Mouse (Mus musculus): Measurements from ENCODE around the gene Stap2. TPM values are rescaled to one million over a fixed set of nuclear protein-coding genes. Genes with fewer than 3 reads are reported as not detected.

The Stap2 gene
- total and polyA plus RNA-seq, 2 experiments from 2014 or later = 4.6 to 5.4 TPM

GRCm38 (mm10) chr17:56026881-56027280 is 21.5 kb upstream of the Stap2 start:
- no peak overlapping the region for H3K4me2 ChIP-seq (ENCODE audit: low read depth, low read length)
- H3K9me3 ChIP-seq (ENCODE audit: low read length) = no peaks in the 10 kb centered on the region
- no peak for TF ChIP-seq CTCF (IDR thresholded peaks at IDR 0.05; ENCODE audit: low read depth)
- H3K4me1 ChIP-seq (ENCODE audit: insufficient read depth, low read length) = peaks cover 4% of the 10 kb centered on the region; the same call in 1 of the 2 replicates
- DNase-seq (ENCODE audit: low spot score) = no peak
- H3K9ac ChIP-seq (replicated peaks; ENCODE audit: low read length) = no peak overlapping the region
- 71% methylated on average over 1 of the region's 1 CpGs for WGBS
- no peaks in the 10 kb centered on the region; the same call in 1 of the 2 replicates for H3K36me3 ChIP-seq (ENCODE audit: insufficient read depth, low read length)
- H3K27me3 ChIP-seq (ENCODE audit: insufficient read depth, low read length) = no peaks in the 10 kb centered on the region
- no peak for ATAC-seq
- no peak overlapping the region for H3K4me3 ChIP-seq (ENCODE audit: low read length)
- no peak overlapping the region for H3K27ac ChIP-seq

GRCm38 (mm10) chr17:56026303-56026702 is 20.9 kb upstream of the Stap2 start:
- Histone ChIP-seq H3K27ac (no peak overlapping the region), H3K9ac (replicated peaks; ENCODE audit: low read length) (no peak overlapping the region), H3K36me3 (ENCODE audit: insufficient read depth, low read length) (no peaks in the 10 kb centered on the region; the same call in 1 of the 2 replicates), H3K27me3 (ENCODE audit: insufficient read depth, low read length) (no peaks in the 10 kb centered on the region), H3K4me1 (ENCODE audit: insufficient read depth, low read length) (peaks cover 7% of the 10 kb centered on the region; the same call in 1 of the 2 replicates), H3K4me2 (ENCODE audit: low read depth, low read length) (no peak overlapping the region), H3K9me3 (ENCODE audit: low read length) (no peaks in the 10 kb centered on the region), H3K4me3 (ENCODE audit: low read length) (no peak overlapping the region)
- ATAC-seq (no peak), DNase-seq (ENCODE audit: low spot score) (no peak)
- TF ChIP-seq CTCF (IDR thresholded peaks at IDR 0.05; ENCODE audit: low read depth) = no peak
- WGBS = 88% methylated on average over 1 of the region's 1 CpGs

- DNase-seq (ENCODE audit: low spot score) (no peak), ATAC-seq (no peak)
- Histone ChIP-seq H3K27ac (no peak overlapping the region), H3K4me2 (ENCODE audit: low read depth, low read length) (no peak overlapping the region), H3K4me1 (ENCODE audit: insufficient read depth, low read length) (peaks cover 3% of the 10 kb centered on the region; the same call in 1 of the 2 replicates), H3K9ac (replicated peaks; ENCODE audit: low read length) (no peak overlapping the region), H3K4me3 (ENCODE audit: low read length) (no peak overlapping the region), H3K27me3 (ENCODE audit: insufficient read depth, low read length) (no peaks in the 10 kb centered on the region), H3K36me3 (ENCODE audit: insufficient read depth, low read length) (no peaks in the 10 kb centered on the region), H3K9me3 (ENCODE audit: low read length) (no peaks in the 10 kb centered on the region)
- no peak for TF ChIP-seq CTCF (IDR thresholded peaks at IDR 0.05; ENCODE audit: low read depth)
- WGBS = 76% methylated on average over 5 of the region's 5 CpGs
Observed at GRCm38 (mm10) chr17:56024931-56025330, 19.5 kb upstream of the Stap2 start.

GRCm38 (mm10) chr17:56024476-56024875 is 19.1 kb upstream of the Stap2 start:
- no peak overlapping the region for H3K27ac ChIP-seq
- no peak overlapping the region for H3K4me2 ChIP-seq (ENCODE audit: low read depth, low read length)
- DNase-seq (ENCODE audit: low spot score) = no peak
- no peak for ATAC-seq
- TF ChIP-seq CTCF (IDR thresholded peaks at IDR 0.05; ENCODE audit: low read depth) = no peak
- WGBS = 56% methylated on average over 2 of the region's 2 CpGs
- no peak overlapping the region for H3K9ac ChIP-seq (replicated peaks; ENCODE audit: low read length)
- no peaks in the 10 kb centered on the region for H3K27me3 ChIP-seq (ENCODE audit: insufficient read depth, low read length)
- H3K4me1 ChIP-seq (ENCODE audit: insufficient read depth, low read length) = peaks cover 3% of the 10 kb centered on the region; the same call in 1 of the 2 replicates
- no peaks in the 10 kb centered on the region for H3K9me3 ChIP-seq (ENCODE audit: low read length)
- H3K36me3 ChIP-seq (ENCODE audit: insufficient read depth, low read length) = no peaks in the 10 kb centered on the region
- no peak overlapping the region for H3K4me3 ChIP-seq (ENCODE audit: low read length)

- TF ChIP-seq CTCF (IDR thresholded peaks at IDR 0.05; ENCODE audit: low read depth) = no peak
- Histone ChIP-seq H3K36me3 (ENCODE audit: insufficient read depth, low read length) (peaks cover 9% of the 10 kb centered on the region; the same call in 1 of the 2 replicates), H3K4me3 (ENCODE audit: low read length) (no peak overlapping the region), H3K9me3 (ENCODE audit: low read length) (no peaks in the 10 kb centered on the region), H3K4me2 (ENCODE audit: low read depth, low read length) (no peak overlapping the region), H3K27me3 (ENCODE audit: insufficient read depth, low read length) (no peaks in the 10 kb centered on the region), H3K27ac (0 out of 2 replicates have a peak overlapping the region, but pooled peaks have one; percentile 42), H3K9ac (replicated peaks; ENCODE audit: low read length) (no peak overlapping the region), H3K4me1 (ENCODE audit: insufficient read depth, low read length) (peaks cover 3% of the 10 kb centered on the region; the same call in 1 of the 2 replicates)
- ATAC-seq = no peak
- DNase-seq (ENCODE audit: low spot score) = no peak
- WGBS = 76% methylated on average over 5 of the region's 5 CpGs
Observed at GRCm38 (mm10) chr17:56023386-56023785, 18.0 kb upstream of the Stap2 start.

GRCm38 (mm10) chr17:56022989-56023290 is 17.6 kb upstream of the Stap2 start:
- H3K4me2 ChIP-seq (ENCODE audit: low read depth, low read length) = no peak overlapping the region
- 65% methylated on average over 4 of the region's 4 CpGs for WGBS
- ATAC-seq (no peak), DNase-seq (ENCODE audit: low spot score) (no peak)
- no peaks in the 10 kb centered on the region for H3K9me3 ChIP-seq (ENCODE audit: low read length)
- peaks cover 13% of the 10 kb centered on the region; the same call in 1 of the 2 replicates for H3K36me3 ChIP-seq (ENCODE audit: insufficient read depth, low read length)
- no peaks in the 10 kb centered on the region for H3K27me3 ChIP-seq (ENCODE audit: insufficient read depth, low read length)
- TF ChIP-seq CTCF (IDR thresholded peaks at IDR 0.05; ENCODE audit: low read depth) = no peak
- peak overlapping the region; percentile 42 for H3K27ac ChIP-seq
- H3K4me3 ChIP-seq (ENCODE audit: low read length) = no peak overlapping the region
- H3K4me1 ChIP-seq (ENCODE audit: insufficient read depth, low read length) = peaks cover 3% of the 10 kb centered on the region; the same call in 1 of the 2 replicates
- no peak overlapping the region for H3K9ac ChIP-seq (replicated peaks; ENCODE audit: low read length)

- Histone ChIP-seq H3K36me3 (ENCODE audit: insufficient read depth, low read length) (peaks cover 19% of the 10 kb centered on the region; the same call in 1 of the 2 replicates), H3K27ac (peak overlapping the region; percentile 42), H3K9ac (replicated peaks; ENCODE audit: low read length) (no peak overlapping the region), H3K4me2 (ENCODE audit: low read depth, low read length) (no peak overlapping the region), H3K4me3 (ENCODE audit: low read length) (no peak overlapping the region), H3K4me1 (ENCODE audit: insufficient read depth, low read length) (peaks cover 3% of the 10 kb centered on the region; the same call in 1 of the 2 replicates), H3K27me3 (ENCODE audit: insufficient read depth, low read length) (no peaks in the 10 kb centered on the region), H3K9me3 (ENCODE audit: low read length) (no peaks in the 10 kb centered on the region)
- no peak for ATAC-seq
- no peak for TF ChIP-seq CTCF (IDR thresholded peaks at IDR 0.05; ENCODE audit: low read depth)
- no peak for DNase-seq (ENCODE audit: low spot score)
- WGBS = 39% methylated on average over 2 of the region's 2 CpGs
Observed at GRCm38 (mm10) chr17:56022131-56022988, 17.0 kb upstream of the Stap2 start.
